Mouse (Mus musculus): ENCODE data around the gene Pawr.

DNA sequence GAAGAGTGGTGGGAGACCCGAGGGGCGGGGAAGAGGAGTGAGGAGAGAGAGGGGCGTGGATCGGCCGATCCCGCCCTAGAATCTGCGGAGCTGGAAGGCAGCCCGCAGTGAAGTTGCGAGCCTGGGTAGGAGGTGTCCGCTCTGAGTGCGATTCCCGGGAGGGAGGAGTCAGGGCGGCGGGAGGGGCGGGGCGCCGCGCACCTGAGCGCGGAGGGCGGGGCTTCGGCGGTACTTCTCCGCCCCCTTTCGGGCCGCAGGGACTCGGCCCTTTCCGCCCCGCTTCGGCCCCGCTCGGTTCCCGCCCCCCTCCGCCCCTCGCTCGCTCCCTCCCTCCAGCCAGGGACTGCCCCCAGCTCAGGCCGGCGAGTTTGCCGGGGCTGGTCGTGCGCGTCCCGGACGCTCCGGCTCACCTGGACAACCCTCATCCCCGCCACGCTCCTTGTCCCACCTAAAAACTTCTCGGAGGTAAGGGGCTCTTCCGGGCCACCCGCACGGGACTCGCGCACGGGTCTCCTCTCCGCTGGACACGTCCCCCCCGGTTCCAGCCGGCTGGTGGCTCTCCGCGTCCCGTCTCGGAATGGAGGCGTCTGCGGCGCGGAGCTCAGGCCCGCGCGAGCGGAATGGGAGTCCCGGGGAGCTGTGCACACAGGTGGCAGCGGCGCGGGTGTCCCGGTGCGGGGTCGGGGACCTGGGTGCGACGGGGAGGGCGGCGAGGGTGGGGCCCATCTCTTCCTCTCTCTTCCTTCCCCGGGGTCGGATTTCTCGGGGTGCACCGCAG is at the start of gene Pawr:
- TF ChIP-seq GATA1 (IDR thresholded peaks at IDR 0.05; ENCODE audit: borderline replicate concordance, low read length) (no peak), FLI1 (IDR thresholded peaks at IDR 0.05; ENCODE audit: low read length) (no peak)

Measured in megakaryocyte, embryonic 14.5 days (primary cell).